Mouse (Mus musculus): Measurements from ENCODE around the gene Tprgl. TPM values are rescaled to one million over a fixed set of nuclear protein-coding genes. Genes with fewer than 3 reads are reported as not detected.

Tprgl gene
- polyA plus RNA-seq, 1 experiment from 2014 or later: 109 TPM

GRCm38 (mm10) chr4:154197961-154198360, 37.5 kb upstream of the Tprgl start:
- Histone ChIP-seq H3K9ac (ENCODE audit: low read length) (no peak overlapping the region), H3K36me3 (ENCODE audit: control insufficient read depth, insufficient read depth, low read length) (no peaks in the 10 kb centered on the region), H3K4me3 (ENCODE audit: low read depth, low read length) (no peak overlapping the region), H3K27me3 (ENCODE audit: control insufficient read depth, insufficient read depth, low read length) (no peaks in the 10 kb centered on the region), H3K9me3 (ENCODE audit: control insufficient read depth, low read length) (no peaks in the 10 kb centered on the region), H3K27ac (replicated peaks; ENCODE audit: low read depth, low read length) (0 out of 2 replicates have a peak overlapping the region, but pooled peaks have one; percentile 21), H3K4me1 (ENCODE audit: control insufficient read depth, insufficient read depth, low read length) (0 out of 2 replicates have a peak, but pooled peaks cover 3% of the 10 kb centered on the region), H3K4me2 (ENCODE audit: low read depth, severe bottlenecking) (no peak overlapping the region)
- 76% methylated on average over 6 of the region's 6 CpGs for WGBS
- ATAC-seq (ENCODE audit: insufficient number of reproducible peaks, low FRiP score, low TSS enrichment, low read depth): no peak
- no peak for DNase-seq (ENCODE audit: low spot score)

DNA sequence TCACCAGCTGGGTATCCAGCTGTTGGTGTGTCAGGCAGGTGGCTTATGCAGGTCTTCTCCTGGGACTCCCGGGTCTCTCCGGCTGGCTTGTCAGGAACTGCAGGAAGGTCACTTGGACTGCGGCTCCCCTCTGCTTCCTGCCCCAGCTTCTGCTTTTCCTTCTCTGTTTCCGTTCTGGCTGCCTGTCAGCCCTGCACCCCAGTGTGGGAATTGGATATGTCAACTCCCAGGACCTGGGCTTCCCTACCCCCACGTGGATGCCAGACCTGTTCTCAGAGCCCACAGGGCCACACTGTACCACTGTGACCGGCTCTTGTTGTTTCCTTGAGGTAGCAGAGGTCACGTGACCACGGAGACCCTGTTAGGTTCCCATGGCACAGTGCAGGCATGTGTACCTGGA, 28.5 kb upstream of the Tprgl start:
- Histone ChIP-seq H3K27me3 (ENCODE audit: control insufficient read depth, insufficient read depth, low read length) (no peaks in the 10 kb centered on the region), H3K4me2 (ENCODE audit: low read depth, severe bottlenecking) (no peak overlapping the region), H3K9me3 (ENCODE audit: control insufficient read depth, low read length) (no peaks in the 10 kb centered on the region), H3K27ac (replicated peaks; ENCODE audit: low read depth, low read length) (no peak overlapping the region), H3K9ac (ENCODE audit: low read length) (no peak overlapping the region), H3K4me1 (ENCODE audit: control insufficient read depth, insufficient read depth, low read length) (no peaks in the 10 kb centered on the region), H3K36me3 (ENCODE audit: control insufficient read depth, insufficient read depth, low read length) (no peaks in the 10 kb centered on the region), H3K4me3 (ENCODE audit: low read depth, low read length) (no peak overlapping the region)
- no peak for DNase-seq (ENCODE audit: low spot score)
- no peak for ATAC-seq (ENCODE audit: insufficient number of reproducible peaks, low FRiP score, low TSS enrichment, low read depth)
- WGBS: 85% methylated on average over 8 of the region's 8 CpGs

DNA sequence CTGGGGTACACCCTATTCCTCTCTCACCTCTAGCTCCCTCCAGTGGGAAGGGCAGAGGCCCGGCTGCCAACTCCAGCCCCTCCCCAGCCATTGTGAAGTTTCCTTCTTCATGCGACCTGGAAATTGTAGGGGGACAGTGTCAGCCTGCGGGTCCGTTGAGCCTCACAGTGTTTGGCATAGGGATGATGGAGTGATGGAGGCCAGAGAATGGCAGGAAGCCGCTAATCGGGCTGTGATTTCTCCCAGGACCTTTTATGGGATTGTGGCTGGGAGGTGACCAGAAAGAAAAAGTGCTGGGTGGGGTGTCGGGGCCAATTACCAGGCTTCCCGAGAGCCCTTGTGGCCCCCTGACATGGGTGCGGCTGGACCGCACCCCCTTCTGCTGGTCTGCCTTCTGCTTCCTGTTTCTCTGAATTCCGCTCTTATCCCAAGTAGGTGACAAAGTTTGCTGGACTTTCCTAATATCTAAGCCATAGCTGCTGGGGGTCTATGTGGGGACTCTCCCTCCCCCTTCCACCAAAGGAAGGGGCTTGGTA, 25.6 kb upstream of the Tprgl start:
- no peaks in the 10 kb centered on the region; the same call in 1 of the 2 replicates for H3K36me3 ChIP-seq (ENCODE audit: control insufficient read depth, insufficient read depth, low read length)
- DNase-seq (ENCODE audit: low spot score) (no peak), ATAC-seq (ENCODE audit: insufficient number of reproducible peaks, low FRiP score, low TSS enrichment, low read depth) (no peak)
- no peak overlapping the region for H3K4me2 ChIP-seq (ENCODE audit: low read depth, severe bottlenecking)
- no peak overlapping the region for H3K9ac ChIP-seq (ENCODE audit: low read length)
- WGBS: 48% methylated on average over 11 of the region's 11 CpGs
- no peaks in the 10 kb centered on the region for H3K27me3 ChIP-seq (ENCODE audit: control insufficient read depth, insufficient read depth, low read length)
- H3K9me3 ChIP-seq (ENCODE audit: control insufficient read depth, low read length): no peaks in the 10 kb centered on the region
- H3K4me3 ChIP-seq (ENCODE audit: low read depth, low read length): no peak overlapping the region
- no peak overlapping the region for H3K27ac ChIP-seq (replicated peaks; ENCODE audit: low read depth, low read length)
- no peaks in the 10 kb centered on the region for H3K4me1 ChIP-seq (ENCODE audit: control insufficient read depth, insufficient read depth, low read length)

- no peaks in the 10 kb centered on the region for H3K27me3 ChIP-seq (ENCODE audit: control insufficient read depth, insufficient read depth, low read length)
- no peak overlapping the region for H3K9ac ChIP-seq (ENCODE audit: low read length)
- ATAC-seq (ENCODE audit: insufficient number of reproducible peaks, low FRiP score, low TSS enrichment, low read depth): no peak
- H3K4me3 ChIP-seq (ENCODE audit: low read depth, low read length): no peak overlapping the region
- WGBS: 73% methylated on average over 5 of the region's 5 CpGs
- no peaks in the 10 kb centered on the region for H3K9me3 ChIP-seq (ENCODE audit: control insufficient read depth, low read length)
- H3K4me2 ChIP-seq (ENCODE audit: low read depth, severe bottlenecking): no peak overlapping the region
- no peak overlapping the region for H3K27ac ChIP-seq (replicated peaks; ENCODE audit: low read depth, low read length)
- no peak for DNase-seq (ENCODE audit: low spot score)
- no peaks in the 10 kb centered on the region; the same call in 1 of the 2 replicates for H3K36me3 ChIP-seq (ENCODE audit: control insufficient read depth, insufficient read depth, low read length)
- no peaks in the 10 kb centered on the region for H3K4me1 ChIP-seq (ENCODE audit: control insufficient read depth, insufficient read depth, low read length)
These were observed 24.5 kb upstream of the Tprgl start for GRCm38 (mm10) chr4:154185001-154185400.

DNA sequence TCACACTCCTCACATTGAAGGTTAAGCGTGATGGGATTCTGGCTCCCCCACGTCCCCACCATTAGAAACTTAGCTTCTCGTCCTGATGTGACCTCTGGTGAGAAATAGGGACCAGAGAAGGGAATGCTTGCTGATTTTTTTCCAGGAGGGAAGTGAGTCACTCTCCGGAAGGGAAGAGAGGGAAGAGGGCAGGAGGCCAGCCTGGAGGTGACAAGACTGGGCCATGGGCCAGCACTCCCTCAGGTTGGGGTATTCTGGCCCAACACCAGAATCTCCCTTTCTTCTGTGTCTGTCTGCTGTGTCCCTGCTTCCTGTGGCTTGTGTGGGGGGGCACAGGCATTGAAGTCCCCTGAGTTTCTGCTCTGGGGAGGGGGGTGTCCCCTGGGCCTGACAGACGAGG, 23.1 kb upstream of the Tprgl start:
- DNase-seq (ENCODE audit: low spot score): no peak
- no peaks in the 10 kb centered on the region; the same call in 1 of the 2 replicates for H3K36me3 ChIP-seq (ENCODE audit: control insufficient read depth, insufficient read depth, low read length)
- H3K4me3 ChIP-seq (ENCODE audit: low read depth, low read length): no peak overlapping the region
- 82% methylated on average over 5 of the region's 5 CpGs for WGBS
- H3K27ac ChIP-seq (replicated peaks; ENCODE audit: low read depth, low read length): no peak overlapping the region
- H3K9me3 ChIP-seq (ENCODE audit: control insufficient read depth, low read length): no peaks in the 10 kb centered on the region
- ATAC-seq (ENCODE audit: insufficient number of reproducible peaks, low FRiP score, low TSS enrichment, low read depth): no peak
- no peaks in the 10 kb centered on the region for H3K27me3 ChIP-seq (ENCODE audit: control insufficient read depth, insufficient read depth, low read length)
- no peak overlapping the region for H3K4me2 ChIP-seq (ENCODE audit: low read depth, severe bottlenecking)
- H3K9ac ChIP-seq (ENCODE audit: low read length): no peak overlapping the region
- no peaks in the 10 kb centered on the region for H3K4me1 ChIP-seq (ENCODE audit: control insufficient read depth, insufficient read depth, low read length)

GRCm38 (mm10) chr4:154181001-154181400, 20.5 kb upstream of the Tprgl start:
- Histone ChIP-seq H3K9me3 (ENCODE audit: control insufficient read depth, low read length) (no peaks in the 10 kb centered on the region), H3K4me1 (ENCODE audit: control insufficient read depth, insufficient read depth, low read length) (no peaks in the 10 kb centered on the region), H3K27me3 (ENCODE audit: control insufficient read depth, insufficient read depth, low read length) (no peaks in the 10 kb centered on the region), H3K4me3 (ENCODE audit: low read depth, low read length) (no peak overlapping the region), H3K27ac (replicated peaks; ENCODE audit: low read depth, low read length) (no peak overlapping the region), H3K4me2 (ENCODE audit: low read depth, severe bottlenecking) (no peak overlapping the region), H3K36me3 (ENCODE audit: control insufficient read depth, insufficient read depth, low read length) (no peaks in the 10 kb centered on the region; the same call in 1 of the 2 replicates), H3K9ac (ENCODE audit: low read length) (no peak overlapping the region)
- 76% methylated on average over 7 of the region's 7 CpGs for WGBS
- ATAC-seq (ENCODE audit: insufficient number of reproducible peaks, low FRiP score, low TSS enrichment, low read depth): no peak
- no peak for DNase-seq (ENCODE audit: low spot score)

- whole genome bisulfite sequencing: 51% methylated on average over 8 of the region's 8 CpGs
- no peaks in the 10 kb centered on the region; the same call in 1 of the 2 replicates for H3K36me3 ChIP-seq (ENCODE audit: control insufficient read depth, insufficient read depth, low read length)
These were observed 16.8 kb upstream of the Tprgl start for GRCm38 (mm10) chr4:154177257-154177656.

DNA sequence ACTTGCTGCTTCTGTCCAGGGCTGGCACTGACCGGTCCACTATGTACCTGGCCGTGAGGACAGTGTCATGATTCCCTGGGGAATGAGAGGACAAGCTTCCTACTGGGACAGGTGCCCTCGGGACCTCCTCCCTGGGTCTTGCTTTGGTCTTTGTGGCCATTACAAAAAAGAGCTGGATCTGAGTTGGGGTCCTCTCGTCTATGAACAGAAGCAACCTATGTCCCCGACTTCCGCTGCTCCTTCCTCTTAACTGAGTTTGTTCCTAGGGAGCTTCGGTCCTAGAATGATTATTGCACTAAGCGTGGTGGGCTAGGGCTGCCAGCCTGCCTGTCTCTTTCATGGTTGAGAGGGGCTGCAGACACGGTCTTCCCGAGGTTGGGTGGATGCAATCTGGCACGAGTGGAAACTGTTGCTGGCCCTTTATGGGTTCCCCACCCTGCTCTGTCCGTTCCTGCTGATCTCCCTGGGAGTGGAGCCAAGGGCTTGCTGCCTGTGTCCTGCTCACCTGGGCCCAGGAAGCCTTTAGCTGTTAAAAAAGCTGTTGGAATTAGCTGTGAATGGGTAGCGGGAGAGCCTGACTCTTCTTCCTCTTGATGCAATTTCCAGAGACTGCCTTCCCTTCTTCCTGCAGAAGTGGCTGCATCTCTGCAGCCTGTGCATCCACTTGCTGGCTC, 11.6 kb upstream of the Tprgl start:
- WGBS: 34% methylated on average over 13 of the region's 13 CpGs
- H3K9ac ChIP-seq (ENCODE audit: low read length): peak overlapping the region; percentile 72; the same call in 1 of the 2 replicates
- no peaks in the 10 kb centered on the region for H3K9me3 ChIP-seq (ENCODE audit: control insufficient read depth, low read length)
- ATAC-seq (ENCODE audit: insufficient number of reproducible peaks, low FRiP score, low TSS enrichment, low read depth) (no peak), DNase-seq (ENCODE audit: low spot score) (no peak)
- peaks cover 26% of the 10 kb centered on the region for H3K4me1 ChIP-seq (ENCODE audit: control insufficient read depth, insufficient read depth, low read length)
- H3K4me2 ChIP-seq (ENCODE audit: low read depth, severe bottlenecking): peak overlapping the region; percentile 98
- peak overlapping the region; percentile 70; the same call in 1 of the 2 replicates for H3K27ac ChIP-seq (replicated peaks; ENCODE audit: low read depth, low read length)
- peaks cover 11% of the 10 kb centered on the region; the same call in 1 of the 2 replicates for H3K27me3 ChIP-seq (ENCODE audit: control insufficient read depth, insufficient read depth, low read length)
- no peaks in the 10 kb centered on the region for H3K36me3 ChIP-seq (ENCODE audit: control insufficient read depth, insufficient read depth, low read length)
- H3K4me3 ChIP-seq (ENCODE audit: low read depth, low read length): peak overlapping the region; percentile 71

More at GRCm38 (mm10) chr4:154177257-154177656, 16.8 kb upstream of the Tprgl start:
- Histone ChIP-seq H3K27ac (replicated peaks; ENCODE audit: low read depth, low read length) (no peak overlapping the region), H3K9me3 (ENCODE audit: control insufficient read depth, low read length) (no peaks in the 10 kb centered on the region), H3K4me3 (ENCODE audit: low read depth, low read length) (no peak overlapping the region), H3K9ac (ENCODE audit: low read length) (no peak overlapping the region), H3K4me2 (ENCODE audit: low read depth, severe bottlenecking) (no peak overlapping the region), H3K27me3 (ENCODE audit: control insufficient read depth, insufficient read depth, low read length) (no peaks in the 10 kb centered on the region), H3K4me1 (ENCODE audit: control insufficient read depth, insufficient read depth, low read length) (peaks cover 10% of the 10 kb centered on the region)
- DNase-seq (ENCODE audit: low spot score): no peak
- no peak for ATAC-seq (ENCODE audit: insufficient number of reproducible peaks, low FRiP score, low TSS enrichment, low read depth)
